Mouse (Mus musculus) limb, embryonic 13.5 days (tissue): Measurements from ENCODE around the gene Slc5a5. TPM values are rescaled to one million over a fixed set of nuclear protein-coding genes. Genes with fewer than 3 reads are reported as not detected.
A peak's percentile ranks its signal among the peaks of the same experiment; 100 is the strongest.

Experiments
- ATAC-seq: fragments of 200-750 bp; cut with Nextera tagmentation; 2 replicates; pipeline ENCODE4 v1.8.0; 2017; ENCODE audit warnings: low read depth, moderate number of reproducible peaks, moderate TSS enrichment; ENCODE audit not compliant: low FRiP score
- H3K27ac ChIP-seq: fragments of 300-500 bp; sonication (generic); 2 replicates; pipeline ENCODE4 v1.5.1; 2015; ENCODE audit warnings: inconsistent platforms, mild to moderate bottlenecking, moderate library complexity
- H3K27me3 ChIP-seq: fragments of 300-500 bp; sonication (generic); 2 replicates; pipeline ENCODE4 v1.6.1; 2015; ENCODE audit warnings: mild to moderate bottlenecking, inconsistent platforms
- H3K36me3 ChIP-seq: fragments of 300-500 bp; sonication (generic); 2 replicates; pipeline ENCODE4 v1.6.1; 2015; ENCODE audit warnings: inconsistent platforms, mild to moderate bottlenecking, moderate library complexity
- H3K4me1 ChIP-seq: fragments of 300-500 bp; sonication (generic); 2 replicates; pipeline ENCODE4 v1.6.1; 2015; ENCODE audit warnings: inconsistent platforms
- H3K4me2 ChIP-seq: fragments of 300-500 bp; sonication (generic); replicated peaks from 2 replicates; pipeline ENCODE4 v1.6.1; 2015; ENCODE audit warnings: inconsistent platforms, mild to moderate bottlenecking, moderate library complexity
- H3K4me3 ChIP-seq: fragments of 300-500 bp; sonication (generic); 2 replicates; pipeline ENCODE4 v1.5.1; 2015; ENCODE audit warnings: moderate library complexity, mild to moderate bottlenecking, inconsistent platforms
- H3K9ac ChIP-seq: fragments of 300-500 bp; sonication (generic); 2 replicates; pipeline ENCODE4 v1.6.1; 2015; ENCODE audit warnings: mild to moderate bottlenecking, inconsistent platforms
- H3K9me3 ChIP-seq: fragments of 300-500 bp; sonication (generic); 2 replicates; pipeline ENCODE4 v1.6.1; 2016; ENCODE audit warnings: inconsistent platforms
- WGBS: fragments of 180-500 bp; shearing (Covaris S2); methylation state at CpG from one replicate; pipeline ENCODE4 v1.1.7; 2015; 5-methylcytosine and 5-hydroxymethylcytosine counted together
- polyA plus RNA-seq: library from polyadenylated mRNA; unstranded; fragments of >200 nt; fragmentation: Nextera tagmentation; extraction: Ambion mirVana; gene quantifications from 2 replicates; pipeline ENCODE4 v1.2.1, GENCODE M21; 2015

Slc5a5 gene
- polyA plus RNA-seq, 1 experiment from 2014 or later, result 0.39 TPM

DNA sequence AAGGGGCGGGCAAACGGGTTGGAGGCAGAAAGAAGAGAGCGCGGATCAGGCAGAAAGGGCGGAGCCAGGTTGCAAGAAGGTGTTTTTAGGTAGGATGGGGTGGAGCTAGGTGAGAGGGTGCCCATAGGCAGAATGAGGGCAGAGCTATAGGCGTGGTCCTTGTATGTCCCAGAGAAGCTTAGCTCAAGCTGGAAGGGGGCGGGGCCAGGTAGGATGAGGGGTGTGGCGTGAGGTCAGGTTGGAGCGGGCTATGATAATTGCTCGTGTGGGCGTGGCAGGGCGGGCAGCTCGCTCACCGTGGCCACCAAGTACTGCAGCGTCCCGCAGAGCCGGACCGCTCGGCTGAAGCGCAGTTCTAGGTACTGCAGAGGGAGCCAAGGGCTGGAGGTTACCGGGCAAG lies 1.2 kb downstream of the Slc5a5 start:
- peaks cover 6% of the 10 kb centered on the region; the same call in 1 of the 2 replicates for H3K9me3 ChIP-seq
- peaks cover 67% of the 10 kb centered on the region for H3K27me3 ChIP-seq
- H3K27ac ChIP-seq, result no peak overlapping the region
- no peak overlapping the region for H3K9ac ChIP-seq
- H3K4me2 ChIP-seq, result no peak overlapping the region; the same call in 1 of the 2 replicates
- 0 out of 2 replicates have a peak overlapping the region, but pooled peaks have one; percentile 10 for H3K4me3 ChIP-seq
- H3K4me1 ChIP-seq, result peaks cover 31% of the 10 kb centered on the region
- ATAC-seq, result no peak
- WGBS, result 2% methylated on average over 21 of the region's 21 CpGs
- H3K36me3 ChIP-seq, result peaks cover 31% of the 10 kb centered on the region

GRCm38 (mm10) chr8:70890656-70891055 lies 1.9 kb downstream of the Slc5a5 start:
- peaks cover 24% of the 10 kb centered on the region for H3K4me1 ChIP-seq
- H3K27ac ChIP-seq, result no peak overlapping the region
- peaks cover 8% of the 10 kb centered on the region; the same call in 1 of the 2 replicates for H3K9me3 ChIP-seq
- H3K36me3 ChIP-seq, result peaks cover 26% of the 10 kb centered on the region
- no peak overlapping the region for H3K4me2 ChIP-seq
- WGBS, result 93% methylated on average over 5 of the region's 5 CpGs
- H3K4me3 ChIP-seq, result no peak overlapping the region
- no peak for ATAC-seq
- peaks cover 72% of the 10 kb centered on the region for H3K27me3 ChIP-seq
- H3K9ac ChIP-seq, result no peak overlapping the region

- ATAC-seq, result no peak
- 4% methylated on average over 17 of the region's 18 CpGs for WGBS
- no peak overlapping the region for H3K27ac ChIP-seq
- no peak overlapping the region for H3K9ac ChIP-seq
- H3K4me3 ChIP-seq, result no peak overlapping the region
- H3K27me3 ChIP-seq, result peaks cover 47% of the 10 kb centered on the region
- no peaks in the 10 kb centered on the region for H3K36me3 ChIP-seq
- peaks cover 12% of the 10 kb centered on the region for H3K4me1 ChIP-seq
- peaks cover 8% of the 10 kb centered on the region; the same call in 1 of the 2 replicates for H3K9me3 ChIP-seq
- no peak overlapping the region for H3K4me2 ChIP-seq
Observed at GRCm38 (mm10) chr8:70887669-70888068, 4.9 kb downstream of the Slc5a5 start.

DNA sequence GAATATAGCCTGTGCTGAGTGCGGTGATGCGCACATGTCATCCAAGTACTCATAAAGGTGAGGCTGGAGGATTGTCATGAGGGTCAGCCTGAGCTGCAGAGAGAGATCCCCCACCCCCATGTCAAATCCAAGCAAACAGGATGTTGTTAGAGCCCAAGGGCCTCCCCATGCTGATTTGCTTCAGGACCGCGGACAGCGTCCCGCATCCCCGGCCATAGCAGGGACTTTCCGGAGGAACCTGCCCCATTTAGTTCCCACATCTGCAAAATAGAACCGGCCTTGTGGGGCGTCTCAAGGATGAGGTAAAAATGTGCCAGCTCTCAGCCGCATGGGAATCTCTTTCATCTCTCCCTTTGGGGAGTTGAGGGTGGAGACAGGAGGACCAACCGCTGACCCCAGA lies 6.9 kb downstream of the Slc5a5 start:
- 10% methylated on average over 12 of the region's 12 CpGs for WGBS
- Histone ChIP-seq H3K27me3 (peaks cover 27% of the 10 kb centered on the region), H3K4me2 (no peak overlapping the region), H3K27ac (no peak overlapping the region), H3K9ac (no peak overlapping the region), H3K4me3 (no peak overlapping the region), H3K9me3 (peaks cover 6% of the 10 kb centered on the region; the same call in 1 of the 2 replicates), H3K4me1 (peaks cover 4% of the 10 kb centered on the region), H3K36me3 (no peaks in the 10 kb centered on the region)
- ATAC-seq, result no peak

DNA sequence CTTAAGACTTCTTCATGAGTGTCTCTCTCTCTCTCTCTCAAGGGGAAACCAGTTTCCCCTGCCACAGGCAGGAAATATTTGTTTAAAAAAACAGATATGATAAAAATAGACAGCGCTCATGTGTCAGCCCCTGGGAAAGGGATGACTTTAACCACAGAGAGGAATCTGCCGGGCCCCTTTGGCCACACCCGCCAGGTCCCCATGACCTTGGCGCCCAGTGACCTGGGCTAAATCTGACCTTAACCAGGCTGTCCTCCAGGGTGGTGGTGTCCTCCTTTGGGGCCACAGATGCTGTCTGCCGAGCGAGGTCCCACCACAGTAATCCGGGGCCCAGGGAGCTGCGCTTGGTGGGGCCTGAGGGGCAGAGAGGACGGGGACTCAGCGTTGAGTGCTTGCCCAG lies 7.9 kb downstream of the Slc5a5 start:
- peaks cover 17% of the 10 kb centered on the region for H3K27me3 ChIP-seq
- peaks cover 5% of the 10 kb centered on the region; the same call in 1 of the 2 replicates for H3K9me3 ChIP-seq
- no peak overlapping the region for H3K4me2 ChIP-seq
- H3K36me3 ChIP-seq, result no peaks in the 10 kb centered on the region
- 87% methylated on average over 10 of the region's 10 CpGs for WGBS
- no peak for ATAC-seq
- no peak overlapping the region for H3K4me3 ChIP-seq
- peaks cover 14% of the 10 kb centered on the region for H3K4me1 ChIP-seq
- no peak overlapping the region for H3K27ac ChIP-seq
- no peak overlapping the region for H3K9ac ChIP-seq

DNA sequence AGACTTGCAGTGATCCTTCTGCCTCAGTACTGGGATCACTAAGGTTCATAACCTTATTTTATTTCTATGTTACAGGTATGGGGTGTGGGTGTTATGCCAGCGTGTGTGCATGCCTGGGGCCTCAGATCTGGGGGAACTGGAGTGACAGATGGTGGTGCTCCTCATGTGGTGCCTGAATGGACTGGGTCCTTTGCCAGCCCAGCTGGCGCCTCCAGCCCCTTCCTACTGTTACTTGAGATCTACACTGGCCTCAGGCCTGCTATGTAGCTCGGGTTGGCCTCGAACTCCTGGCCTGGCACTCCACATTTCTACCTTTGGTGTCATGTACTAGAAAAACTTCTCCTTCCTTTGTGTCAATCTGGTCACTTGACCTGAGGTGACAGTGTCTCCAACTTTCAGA lies 8.4 kb downstream of the Slc5a5 start:
- H3K4me3 ChIP-seq, result no peak overlapping the region
- H3K9me3 ChIP-seq, result peaks cover 5% of the 10 kb centered on the region; the same call in 1 of the 2 replicates
- WGBS, result 83% methylated on average over 4 of the region's 4 CpGs
- no peak overlapping the region for H3K27ac ChIP-seq
- ATAC-seq, result no peak
- H3K9ac ChIP-seq, result no peak overlapping the region
- H3K36me3 ChIP-seq, result no peaks in the 10 kb centered on the region
- peaks cover 12% of the 10 kb centered on the region for H3K27me3 ChIP-seq
- no peak overlapping the region for H3K4me2 ChIP-seq
- peaks cover 16% of the 10 kb centered on the region for H3K4me1 ChIP-seq

- Histone ChIP-seq H3K36me3 (no peaks in the 10 kb centered on the region), H3K27me3 (no peaks in the 10 kb centered on the region; the same call in 1 of the 2 replicates), H3K4me1 (peaks cover 16% of the 10 kb centered on the region), H3K4me2 (peak overlapping the region; percentile 25), H3K9ac (peak overlapping the region; percentile 43; the same call in 1 of the 2 replicates), H3K27ac (no peak overlapping the region; the same call in 1 of the 2 replicates), H3K4me3 (no peak overlapping the region), H3K9me3 (no peaks in the 10 kb centered on the region)
- no peak; the same call in 1 of the 2 replicates for ATAC-seq
- 21% methylated on average over 11 of the region's 11 CpGs for WGBS
Observed at GRCm38 (mm10) chr8:70880546-70880945, 12.0 kb downstream of the Slc5a5 start.

DNA sequence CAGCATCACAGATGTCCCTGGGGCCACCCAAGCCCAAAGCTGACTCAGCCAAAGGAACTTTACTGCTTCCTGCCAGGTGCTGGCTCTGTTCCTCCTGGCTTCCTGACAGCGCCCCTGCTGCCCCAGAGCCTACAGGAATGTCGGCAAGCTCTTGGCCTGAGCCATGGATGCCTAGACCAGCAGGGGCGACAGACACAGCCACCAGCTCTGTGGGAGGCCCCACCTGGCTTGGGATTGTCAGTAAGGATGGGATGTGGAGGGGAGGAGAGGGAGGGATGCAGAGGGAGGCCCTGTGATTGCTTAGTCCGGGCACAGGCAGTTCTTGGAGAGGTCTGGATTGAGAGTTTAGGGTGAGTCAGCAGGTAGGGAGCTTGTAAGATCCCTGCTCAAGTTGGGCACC lies 12.4 kb downstream of the Slc5a5 start:
- Histone ChIP-seq H3K4me2 (peak overlapping the region; percentile 25), H3K4me3 (no peak overlapping the region), H3K36me3 (no peaks in the 10 kb centered on the region), H3K9me3 (no peaks in the 10 kb centered on the region), H3K27ac (no peak overlapping the region; the same call in 1 of the 2 replicates), H3K4me1 (peaks cover 16% of the 10 kb centered on the region), H3K9ac (peak overlapping the region; percentile 43; the same call in 1 of the 2 replicates), H3K27me3 (no peaks in the 10 kb centered on the region; the same call in 1 of the 2 replicates)
- WGBS, result 0% methylated on average over 4 of the region's 4 CpGs
- peak; percentile 21 for ATAC-seq

DNA sequence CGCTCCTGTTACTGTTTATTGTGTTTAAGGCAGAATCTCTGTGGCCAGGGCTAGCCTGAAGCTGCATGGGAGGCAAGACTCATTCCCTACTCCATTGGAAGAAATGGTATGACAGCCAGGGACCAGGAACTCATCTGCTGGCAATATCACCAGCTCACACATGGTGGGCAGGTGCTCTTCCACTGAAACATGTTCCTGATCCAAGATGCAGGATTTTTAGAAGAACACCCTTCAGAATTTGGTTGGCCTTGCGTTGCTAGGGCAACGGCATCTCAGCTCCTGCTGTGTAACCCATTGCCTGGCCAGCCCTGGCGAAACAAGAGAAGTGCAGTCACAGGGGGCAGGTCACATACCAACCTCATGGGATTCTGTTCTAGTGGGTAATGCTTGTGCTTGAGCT lies 13.1 kb downstream of the Slc5a5 start:
- no peak for ATAC-seq

DNA sequence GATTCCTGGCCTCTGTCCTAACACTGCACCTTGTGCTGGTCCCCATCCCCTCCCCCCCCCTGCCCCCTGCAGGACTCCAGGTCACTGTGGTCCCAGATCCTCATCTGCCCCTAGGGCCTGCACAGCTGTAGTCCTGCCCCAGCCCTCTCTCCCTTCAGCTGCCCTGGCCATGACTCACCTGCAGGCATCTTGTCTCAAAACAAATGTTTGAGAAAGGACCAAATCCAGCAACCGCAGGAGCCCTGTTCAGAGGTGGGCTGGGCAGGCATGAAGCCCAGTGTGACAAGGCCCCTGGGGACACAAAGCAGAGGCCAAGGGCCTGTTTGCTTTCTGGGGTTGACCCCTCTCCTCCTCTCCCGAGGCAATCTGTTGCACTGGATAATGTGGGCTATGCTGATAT lies 14.4 kb downstream of the Slc5a5 start:
- H3K9me3 ChIP-seq, result no peaks in the 10 kb centered on the region
- no peak for ATAC-seq

More for the DNA sequence above, 13.1 kb downstream of the Slc5a5 start:
- no peaks in the 10 kb centered on the region for H3K9me3 ChIP-seq
- H3K27ac ChIP-seq, result no peak overlapping the region
- H3K27me3 ChIP-seq, result no peaks in the 10 kb centered on the region; the same call in 1 of the 2 replicates
- H3K36me3 ChIP-seq, result no peaks in the 10 kb centered on the region
- 0 out of 2 replicates have a peak overlapping the region, but pooled peaks have one; percentile 43 for H3K9ac ChIP-seq
- no peak overlapping the region for H3K4me3 ChIP-seq
- no peak overlapping the region for H3K4me2 ChIP-seq
- 49% methylated on average over 4 of the region's 4 CpGs for WGBS
- peaks cover 16% of the 10 kb centered on the region for H3K4me1 ChIP-seq

GRCm38 (mm10) chr8:70876382-70876781 lies 16.2 kb downstream of the Slc5a5 start:
- H3K4me1 ChIP-seq, result peaks cover 27% of the 10 kb centered on the region
- ATAC-seq, result no peak
- WGBS, result 51% methylated on average over 4 of the region's 4 CpGs
- no peak overlapping the region; the same call in 1 of the 2 replicates for H3K9ac ChIP-seq
- H3K27ac ChIP-seq, result no peak overlapping the region
- no peaks in the 10 kb centered on the region for H3K36me3 ChIP-seq
- no peaks in the 10 kb centered on the region for H3K9me3 ChIP-seq
- H3K4me3 ChIP-seq, result no peak overlapping the region
- no peak overlapping the region for H3K4me2 ChIP-seq
- H3K27me3 ChIP-seq, result no peaks in the 10 kb centered on the region; the same call in 1 of the 2 replicates

More for the DNA sequence above, 14.4 kb downstream of the Slc5a5 start:
- Histone ChIP-seq H3K27ac (no peak overlapping the region), H3K9ac (no peak overlapping the region), H3K4me3 (no peak overlapping the region), H3K4me2 (no peak overlapping the region), H3K4me1 (peaks cover 16% of the 10 kb centered on the region), H3K27me3 (no peaks in the 10 kb centered on the region; the same call in 1 of the 2 replicates), H3K36me3 (no peaks in the 10 kb centered on the region)
- 45% methylated on average over 2 of the region's 2 CpGs for whole genome bisulfite sequencing

GRCm38 (mm10) chr8:70874441-70874840 lies 18.1 kb downstream of the Slc5a5 start:
- 90% methylated on average over 13 of the region's 13 CpGs for WGBS
- H3K27ac ChIP-seq, result no peak overlapping the region
- peak overlapping the region; percentile 5; the same call in 1 of the 2 replicates for H3K9ac ChIP-seq

More at GRCm38 (mm10) chr8:70874441-70874840, 18.1 kb downstream of the Slc5a5 start:
- Histone ChIP-seq H3K4me2 (no peak overlapping the region), H3K9me3 (no peaks in the 10 kb centered on the region), H3K4me3 (no peak overlapping the region), H3K4me1 (peaks cover 11% of the 10 kb centered on the region), H3K36me3 (no peaks in the 10 kb centered on the region), H3K27me3 (no peaks in the 10 kb centered on the region; the same call in 1 of the 2 replicates)
- no peak for ATAC-seq
